Mouse (Mus musculus): ENCODE measurements around the gene Scgb2b21. TPM values are rescaled to one million over a fixed set of nuclear protein-coding genes. Genes with fewer than 3 reads are reported as not detected.
"Not testable (repeated sequence)": the region's sequence is repeated elsewhere in the genome, so short reads cannot be mapped to it uniquely, and the experiment has no call there.

Gene Scgb2b21
- polyA plus RNA-seq (2015; fragmentation: Nextera tagmentation; extraction: Ambion mirVana) = not detected in 2 replicates

DNA sequence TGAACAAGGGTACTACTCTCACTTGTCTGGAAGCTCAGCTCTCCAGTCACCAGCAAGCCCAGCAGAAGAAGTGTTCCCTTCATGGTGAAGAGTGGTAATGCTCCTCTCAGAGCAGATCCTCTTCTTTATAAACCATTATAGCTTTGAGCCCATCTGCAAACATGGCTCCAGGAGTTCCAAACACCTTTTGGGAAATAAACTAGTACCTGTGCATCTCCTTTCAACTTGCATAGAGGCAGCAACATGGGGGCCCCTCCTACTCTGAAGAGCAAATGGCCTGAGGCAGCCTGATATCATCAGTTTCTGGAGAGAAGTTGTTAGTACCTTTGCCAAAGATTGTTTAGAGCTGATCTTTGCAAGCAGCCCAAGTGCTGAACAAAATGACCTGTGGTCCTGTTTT, at the start of gene Scgb2b21:
Scgb2b21 (minus strand) TSS at position 101 of the 400 bp plus-strand sequence.
- Histone ChIP-seq H3K27ac (ENCODE audit: low read length) (no peak within 1 kb of the TSS), H3K4me2 (ENCODE audit: low read length) (no peak within 1 kb of the TSS), H3K36me3 (ENCODE audit: control insufficient read depth, insufficient read depth, low read length) (no peaks in the 10 kb centered on the region), H3K9me3 (replicated peaks; ENCODE audit: control insufficient read depth, low read length, poor library complexity, severe bottlenecking) (peaks cover 30% of the 10 kb centered on the region), H3K9ac (ENCODE audit: low read depth, low read length) (no peak within 1 kb of the TSS), H3K27me3 (ENCODE audit: control insufficient read depth, insufficient read depth, low read depth, low read length) (no peaks in the 10 kb centered on the region), H3K4me1 (ENCODE audit: control insufficient read depth, insufficient read depth, low read length) (no peaks in the 10 kb centered on the region), H3K4me3 (ENCODE audit: low read depth, low read length) (no peak within 1 kb of the TSS)
- ATAC-seq = no peak

GRCm38 (mm10) chr7:33543420-33543819, 23.2 kb upstream of the Scgb2b21 start:
- H3K4me2 ChIP-seq (ENCODE audit: low read length); H3K27me3 ChIP-seq (ENCODE audit: control insufficient read depth, insufficient read depth, low read depth, low read length); H3K4me1 ChIP-seq (ENCODE audit: control insufficient read depth, insufficient read depth, low read length); H3K36me3 ChIP-seq (ENCODE audit: control insufficient read depth, insufficient read depth, low read length); H3K9me3 ChIP-seq (replicated peaks; ENCODE audit: control insufficient read depth, low read length, poor library complexity, severe bottlenecking); H3K27ac ChIP-seq (ENCODE audit: low read length); ATAC-seq; H3K9ac ChIP-seq (ENCODE audit: low read depth, low read length); H3K4me3 ChIP-seq (ENCODE audit: low read depth, low read length): not testable (repeated sequence)
- WGBS = 90% methylated on average over 12 of the region's 12 CpGs

Other genes starting within 250 kb of the Scgb2b21 start
- not detected in 2 replicates for gene Scgb2b19, start 240.1 kb downstream of the Scgb2b21 start, polyA plus RNA-seq (2015; fragmentation: Nextera tagmentation; extraction: Ambion mirVana)
- not detected in 2 replicates for gene Scgb1b19, start 233.2 kb downstream of the Scgb2b21 start, polyA plus RNA-seq (2015; fragmentation: Nextera tagmentation; extraction: Ambion mirVana)
- not detected in 2 replicates for gene Scgb2b20, start 154.1 kb downstream of the Scgb2b21 start, polyA plus RNA-seq (2015; fragmentation: Nextera tagmentation; extraction: Ambion mirVana)
- not detected in 2 replicates for gene Scgb1b20, start 147.2 kb downstream of the Scgb2b21 start, polyA plus RNA-seq (2015; fragmentation: Nextera tagmentation; extraction: Ambion mirVana)
- not detected in 2 replicates for gene Scgb2b24, start 218.9 kb upstream of the Scgb2b21 start, polyA plus RNA-seq (2015; fragmentation: Nextera tagmentation; extraction: Ambion mirVana)
- not detected in 2 replicates for gene Scgb1b24, start 223.3 kb upstream of the Scgb2b21 start, polyA plus RNA-seq (2015; fragmentation: Nextera tagmentation; extraction: Ambion mirVana)

Measured in midbrain, embryonic 16.5 days (tissue).